Mouse (Mus musculus) adrenal gland, adult 18-20 months (tissue): ENCODE data around the gene Rsg1. TPM values are rescaled to one million over a fixed set of nuclear protein-coding genes. Genes with fewer than 3 reads are reported as not detected.

Source experiments
- DNase-seq, 2 experiments: peaks; one replicate each; pipeline ENCODE4 v3.0.0; 2021 to 2022; ENCODE audit warnings: low spot score in 2 of 2
- long read RNA-seq, 2 experiments: library from polyadenylated mRNA; stranded (forward); transcript quantifications; one replicate each; pipeline ENCODE4 v2.0.0; 2021
- total RNA-seq, 2 experiments: library from RNA; stranded (reverse); gene quantifications; 1 replicate in 1 of 2; 2 replicates in 1 of 2; pipeline ENCODE4 v1.2.3; 2021

Rsg1 gene
- total RNA-seq = 1 to 10 TPM in 1 of 2 experiments, under 1 TPM in 1; 0.93 to 1.4 TPM
- long read RNA-seq, experiment 1 = 0 reads
- long read RNA-seq, experiment 2, partial matches to known transcripts = 0 of 2 reads
- long read RNA-seq, experiment 2, other reads (novel, unspliced or antisense) = 1 of 2 reads

- peak; percentile 97 for DNase-seq
These were observed at the start of gene Rsg1 for GRCm38 (mm10) chr4:141213770-141214336. Gene Rsg1, plus strand, starts transcription at chr4:141213956.

- DNase-seq = no peak
These were observed 47.9 kb upstream of the Rsg1 start for GRCm38 (mm10) chr4:141165744-141166292.

- DNase-seq = no peak
These were observed 46.6 kb upstream of the Rsg1 start for GRCm38 (mm10) chr4:141167156-141167555.

- no peak for DNase-seq
These were observed 41.6 kb upstream of the Rsg1 start for GRCm38 (mm10) chr4:141172121-141172520.

- no peak for DNase-seq
These were observed 38.0 kb upstream of the Rsg1 start for GRCm38 (mm10) chr4:141175783-141176182.

GRCm38 (mm10) chr4:141176328-141176838 is 37.4 kb upstream of the Rsg1 start:
- DNase-seq = no peak

- no peak for DNase-seq
These were observed 35.3 kb upstream of the Rsg1 start for GRCm38 (mm10) chr4:141178500-141178899.

- no peak for DNase-seq
These were observed 32.9 kb upstream of the Rsg1 start for GRCm38 (mm10) chr4:141180831-141181230.

- DNase-seq = no peak
These were observed 31.8 kb upstream of the Rsg1 start for GRCm38 (mm10) chr4:141181981-141182380.

GRCm38 (mm10) chr4:141183932-141184331 is 29.8 kb upstream of the Rsg1 start:
- no peak for DNase-seq

GRCm38 (mm10) chr4:141184426-141184825 is 29.3 kb upstream of the Rsg1 start:
- DNase-seq = no peak

- DNase-seq = no peak
These were observed 26.6 kb upstream of the Rsg1 start for GRCm38 (mm10) chr4:141186923-141187836.

- DNase-seq = no peak
These were observed 22.5 kb upstream of the Rsg1 start for GRCm38 (mm10) chr4:141191294-141191693.

- no peak for DNase-seq
These were observed 19.2 kb upstream of the Rsg1 start for GRCm38 (mm10) chr4:141194553-141194952.

- no peak for DNase-seq
These were observed 16.6 kb upstream of the Rsg1 start for GRCm38 (mm10) chr4:141196981-141197685.

GRCm38 (mm10) chr4:141197686-141198035 is 16.1 kb upstream of the Rsg1 start:
- DNase-seq = no peak

- no peak for DNase-seq
These were observed 12.8 kb upstream of the Rsg1 start for GRCm38 (mm10) chr4:141200906-141201305.

GRCm38 (mm10) chr4:141202192-141202591 is 11.6 kb upstream of the Rsg1 start:
- no peak for DNase-seq

GRCm38 (mm10) chr4:141204580-141205061 is 9.1 kb upstream of the Rsg1 start:
- no peak for DNase-seq

GRCm38 (mm10) chr4:141207081-141207480 is 6.7 kb upstream of the Rsg1 start:
- no peak for DNase-seq
